Mouse (Mus musculus) hindbrain, embryonic 10.5 days (tissue): ENCODE data around the gene Chmp6. TPM values are rescaled to one million over a fixed set of nuclear protein-coding genes. Genes with fewer than 3 reads are reported as not detected.

Experiments used
- DNase-seq: peaks from one replicate; pipeline ENCODE4 v3.0.0-alpha.2; 2017; ENCODE audit warnings: low spot score
- H3K27ac ChIP-seq: fragments of 300-500 bp; sonication (generic); 2 replicates; pipeline ENCODE4 v1.5.1; 2016; ENCODE audit warnings: mild to moderate bottlenecking, moderate library complexity
- H3K27me3 ChIP-seq: fragments of 300-500 bp; sonication (generic); 2 replicates; pipeline ENCODE4 v1.6.1; 2016; ENCODE audit warnings: mild to moderate bottlenecking; ENCODE audit not compliant: poor library complexity, insufficient read depth, severe bottlenecking
- H3K36me3 ChIP-seq: fragments of 300-500 bp; sonication (generic); 2 replicates; pipeline ENCODE4 v1.6.1; 2016; ENCODE audit warnings: mild to moderate bottlenecking, moderate library complexity
- H3K4me1 ChIP-seq: fragments of 300-500 bp; sonication (generic); replicated peaks from 2 replicates; pipeline ENCODE4 v1.6.1; 2016; ENCODE audit warnings: mild to moderate bottlenecking
- H3K4me3 ChIP-seq: fragments of 300-500 bp; sonication (generic); 2 replicates; pipeline ENCODE4 v1.5.1; 2016; ENCODE audit warnings: mild to moderate bottlenecking, moderate library complexity
- H3K9me3 ChIP-seq: fragments of 300-500 bp; sonication (generic); 2 replicates; pipeline ENCODE4 v1.6.1; 2016; ENCODE audit warnings: mild to moderate bottlenecking, moderate library complexity
- WGBS: fragments of 180-500 bp; shearing (Covaris S2); methylation state at CpG from one replicate; pipeline ENCODE4 v1.1.7; 2016; 5-methylcytosine and 5-hydroxymethylcytosine counted together
- polyA plus RNA-seq: library from polyadenylated mRNA; unstranded; fragments of >200 nt; fragmentation: Nextera tagmentation; extraction: Ambion mirVana; gene quantifications from 2 replicates; pipeline ENCODE4 v1.2.1, GENCODE M21; 2016

The Chmp6 gene
- polyA plus RNA-seq, 1 experiment from 2014 or later, result 114 TPM

- H3K4me1 ChIP-seq, result peaks cover 76% of the 10 kb centered on the region
- under 1% methylated on average over 79 of the region's 79 CpGs for WGBS
These were observed 29.6 kb downstream of the Chmp6 start, which contains the start of gene Baiap2 for GRCm38 (mm10) chr11:119942727-119943427. Gene Baiap2, plus strand, starts transcription at chr11:119942763.

DNA sequence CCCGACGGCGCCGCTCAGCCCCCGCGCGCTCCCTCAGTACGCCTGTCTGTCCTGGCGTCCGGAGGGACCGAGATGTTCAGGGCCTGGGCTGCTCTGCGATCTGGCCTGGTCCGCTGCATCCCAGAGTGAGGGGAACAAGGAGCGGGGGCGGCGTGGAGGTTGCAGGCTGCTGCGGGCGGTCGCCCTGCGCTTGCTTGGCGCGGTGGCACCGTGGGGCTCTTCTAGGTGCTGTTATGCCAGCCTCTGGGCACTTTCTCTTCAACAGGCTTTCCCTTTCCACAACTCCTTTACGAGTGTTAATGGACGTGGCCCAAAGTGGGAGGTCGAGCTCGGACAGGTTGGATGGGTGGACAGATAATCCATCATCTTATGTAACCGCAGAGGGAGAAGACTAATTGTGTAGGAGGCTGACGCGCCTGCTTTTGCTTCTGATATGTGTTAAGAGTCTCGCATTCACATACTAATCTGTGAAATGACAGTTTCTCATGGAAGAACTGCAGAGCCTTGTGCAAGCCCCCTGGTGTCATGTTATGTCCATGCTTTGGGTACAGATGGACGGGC is 30.3 kb downstream of the Chmp6 start:
- WGBS, result 8% methylated on average over 32 of the region's 32 CpGs
- peak overlapping the region; percentile 84 for H3K4me3 ChIP-seq
- peak overlapping the region; percentile 87 for H3K27ac ChIP-seq
- no peaks in the 10 kb centered on the region for H3K36me3 ChIP-seq
- DNase-seq, result no peak
- no peaks in the 10 kb centered on the region for H3K9me3 ChIP-seq
- H3K27me3 ChIP-seq, result peaks cover 49% of the 10 kb centered on the region
- peaks cover 76% of the 10 kb centered on the region for H3K4me1 ChIP-seq

More at GRCm38 (mm10) chr11:119942727-119943427, 29.6 kb downstream of the Chmp6 start, which contains the start of gene Baiap2:
- Histone ChIP-seq H3K4me3 (peak within 1 kb of the TSS; percentile 84), H3K36me3 (no peaks in the 10 kb centered on the region), H3K27me3 (peaks cover 56% of the 10 kb centered on the region), H3K27ac (peak within 1 kb of the TSS; percentile 87), H3K9me3 (no peaks in the 10 kb centered on the region)
- peak; percentile 99 for DNase-seq

DNA sequence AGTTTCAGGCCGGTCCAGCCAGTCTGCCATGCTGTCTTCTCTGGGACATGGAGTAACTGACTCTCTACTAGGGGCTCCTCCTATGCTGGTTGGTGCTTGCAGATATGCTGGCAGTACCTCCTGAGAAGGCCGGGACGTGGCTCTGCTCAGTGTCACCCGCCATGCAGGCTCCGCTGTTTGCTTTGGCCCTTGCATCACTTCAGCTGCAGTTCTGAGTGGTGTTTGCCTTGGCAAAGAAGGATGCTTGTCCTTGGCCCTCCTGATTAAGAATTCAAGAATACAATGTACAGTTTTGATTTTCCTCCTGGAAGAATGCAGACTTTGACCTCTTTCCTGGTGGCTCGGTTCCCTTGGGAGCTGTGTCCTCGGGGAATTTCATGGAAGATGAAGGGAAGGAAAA is 32.1 kb downstream of the Chmp6 start:
- 91% methylated on average over 7 of the region's 7 CpGs for WGBS
- H3K4me1 ChIP-seq, result peaks cover 59% of the 10 kb centered on the region
- DNase-seq, result no peak
- H3K36me3 ChIP-seq, result no peaks in the 10 kb centered on the region
- no peak overlapping the region for H3K4me3 ChIP-seq
- no peaks in the 10 kb centered on the region for H3K9me3 ChIP-seq
- no peak overlapping the region for H3K27ac ChIP-seq
- peaks cover 32% of the 10 kb centered on the region for H3K27me3 ChIP-seq

DNA sequence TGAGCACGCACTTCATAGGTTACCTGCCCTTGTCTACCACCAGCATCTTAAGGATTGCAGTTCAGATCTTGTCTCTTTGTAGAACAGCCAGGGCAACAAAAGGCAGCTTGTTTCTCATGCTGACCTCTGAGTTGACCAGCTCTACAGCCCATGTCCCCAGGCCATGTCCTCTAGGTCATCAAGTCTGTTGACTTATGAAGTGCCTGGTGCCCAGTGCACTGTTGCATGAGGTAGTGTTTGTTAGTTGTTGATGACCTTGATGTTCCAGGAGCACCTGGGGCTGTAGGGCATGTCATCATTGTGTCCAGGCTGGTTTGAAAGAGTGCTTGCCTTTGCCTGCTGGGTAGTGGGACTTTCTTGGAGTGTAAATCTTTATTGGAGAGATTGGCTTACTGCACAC is 34.2 kb downstream of the Chmp6 start:
- peaks cover 39% of the 10 kb centered on the region for H3K4me1 ChIP-seq
- no peaks in the 10 kb centered on the region for H3K9me3 ChIP-seq
- H3K27me3 ChIP-seq, result peaks cover 17% of the 10 kb centered on the region; the same call in 1 of the 2 replicates

GRCm38 (mm10) chr11:119947897-119948296 is 34.7 kb downstream of the Chmp6 start:
- WGBS, result 58% methylated on average over 2 of the region's 2 CpGs
- no peak overlapping the region for H3K27ac ChIP-seq
- H3K36me3 ChIP-seq, result no peaks in the 10 kb centered on the region
- no peak for DNase-seq
- H3K27me3 ChIP-seq, result peaks cover 17% of the 10 kb centered on the region; the same call in 1 of the 2 replicates
- H3K9me3 ChIP-seq, result no peaks in the 10 kb centered on the region
- no peak overlapping the region for H3K4me3 ChIP-seq
- peaks cover 39% of the 10 kb centered on the region for H3K4me1 ChIP-seq

More for the DNA sequence above, 34.2 kb downstream of the Chmp6 start:
- no peak overlapping the region for H3K4me3 ChIP-seq
- no peaks in the 10 kb centered on the region for H3K36me3 ChIP-seq
- no peak overlapping the region for H3K27ac ChIP-seq
- WGBS, result 86% methylated on average over 1 of the region's 1 CpGs
- DNase-seq, result no peak

- H3K4me1 ChIP-seq, result peaks cover 39% of the 10 kb centered on the region
- no peak for DNase-seq
- H3K36me3 ChIP-seq, result no peaks in the 10 kb centered on the region
- H3K27me3 ChIP-seq, result peaks cover 17% of the 10 kb centered on the region; the same call in 1 of the 2 replicates
- H3K4me3 ChIP-seq, result no peak overlapping the region
- 76% methylated on average over 4 of the region's 4 CpGs for WGBS
- no peaks in the 10 kb centered on the region for H3K9me3 ChIP-seq
- no peak overlapping the region for H3K27ac ChIP-seq
These were observed 35.1 kb downstream of the Chmp6 start for GRCm38 (mm10) chr11:119948305-119948704.

GRCm38 (mm10) chr11:119948803-119949202 is 35.6 kb downstream of the Chmp6 start:
- H3K27ac ChIP-seq, result no peak overlapping the region
- WGBS, result 88% methylated on average over 2 of the region's 2 CpGs
- peaks cover 38% of the 10 kb centered on the region for H3K4me1 ChIP-seq
- H3K4me3 ChIP-seq, result no peak overlapping the region
- no peak for DNase-seq
- no peaks in the 10 kb centered on the region for H3K36me3 ChIP-seq
- no peaks in the 10 kb centered on the region for H3K9me3 ChIP-seq
- peaks cover 14% of the 10 kb centered on the region; the same call in 1 of the 2 replicates for H3K27me3 ChIP-seq

DNA sequence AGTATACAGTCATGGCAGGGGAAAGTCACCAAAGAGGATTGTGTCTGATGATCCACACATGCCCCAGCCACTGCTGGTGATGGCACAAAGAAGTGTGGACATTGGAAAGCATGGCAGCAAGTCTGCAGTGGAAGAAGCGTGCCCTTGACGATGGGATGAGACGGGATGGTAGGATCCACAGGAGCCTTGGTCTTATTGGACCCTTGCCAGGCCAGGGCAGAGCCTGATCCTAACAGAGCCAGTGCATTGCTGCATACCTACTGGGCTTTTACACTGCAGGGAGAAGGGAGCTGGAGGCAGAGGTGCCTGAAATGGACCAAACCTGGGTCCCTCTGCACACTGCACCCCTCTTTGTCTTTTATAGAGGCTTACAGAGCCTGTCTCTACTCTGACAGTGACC is 37.3 kb downstream of the Chmp6 start:
- DNase-seq, result no peak
- H3K9me3 ChIP-seq, result no peaks in the 10 kb centered on the region
- no peak overlapping the region for H3K27ac ChIP-seq
- WGBS, result 96% methylated on average over 3 of the region's 3 CpGs
- H3K4me1 ChIP-seq, result peaks cover 29% of the 10 kb centered on the region
- no peaks in the 10 kb centered on the region for H3K36me3 ChIP-seq
- no peak overlapping the region for H3K4me3 ChIP-seq
- H3K27me3 ChIP-seq, result no peaks in the 10 kb centered on the region

- DNase-seq, result no peak
- WGBS, result 84% methylated on average over 6 of the region's 6 CpGs
These were observed 38.1 kb downstream of the Chmp6 start for GRCm38 (mm10) chr11:119951326-119951725.

GRCm38 (mm10) chr11:119952429-119953224 is 39.4 kb downstream of the Chmp6 start:
- Histone ChIP-seq H3K27ac (no peak overlapping the region), H3K4me3 (no peak overlapping the region), H3K27me3 (no peaks in the 10 kb centered on the region), H3K9me3 (no peaks in the 10 kb centered on the region), H3K36me3 (no peaks in the 10 kb centered on the region), H3K4me1 (peaks cover 37% of the 10 kb centered on the region)
- 71% methylated on average over 5 of the region's 5 CpGs for WGBS
- DNase-seq, result no peak

More at GRCm38 (mm10) chr11:119951326-119951725, 38.1 kb downstream of the Chmp6 start:
- Histone ChIP-seq H3K4me1 (peaks cover 33% of the 10 kb centered on the region), H3K36me3 (no peaks in the 10 kb centered on the region), H3K27me3 (no peaks in the 10 kb centered on the region), H3K27ac (no peak overlapping the region), H3K4me3 (no peak overlapping the region), H3K9me3 (no peaks in the 10 kb centered on the region)

DNA sequence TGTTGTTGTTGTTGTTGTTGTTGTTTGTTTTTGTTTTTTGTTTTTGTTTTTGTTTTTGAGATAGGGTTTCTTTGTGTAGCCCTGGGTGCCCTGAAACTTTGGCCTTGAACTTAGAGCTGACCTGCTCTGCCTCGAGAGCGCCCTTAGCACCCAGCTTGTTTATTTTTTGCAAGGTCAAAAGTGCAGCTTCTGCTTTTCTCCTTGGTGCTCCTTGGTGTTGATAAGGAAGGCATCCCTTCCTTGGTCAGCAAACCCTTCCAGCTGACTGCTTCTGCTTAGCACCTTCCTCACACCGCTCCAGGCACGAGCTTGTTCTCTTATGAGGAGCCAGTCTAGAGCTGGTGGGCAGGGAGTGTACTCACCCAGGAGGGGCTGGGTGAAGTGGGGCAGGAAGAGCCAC is 41.0 kb downstream of the Chmp6 start:
- no peak overlapping the region for H3K4me3 ChIP-seq
- peaks cover 28% of the 10 kb centered on the region for H3K4me1 ChIP-seq
- H3K27ac ChIP-seq, result no peak overlapping the region
- no peaks in the 10 kb centered on the region for H3K27me3 ChIP-seq
- 74% methylated on average over 4 of the region's 4 CpGs for WGBS
- DNase-seq, result no peak
- H3K36me3 ChIP-seq, result no peaks in the 10 kb centered on the region
- H3K9me3 ChIP-seq, result no peaks in the 10 kb centered on the region

- H3K9me3 ChIP-seq, result no peaks in the 10 kb centered on the region
- 80% methylated on average over 2 of the region's 2 CpGs for WGBS
- 0 out of 2 replicates have a peak overlapping the region, but pooled peaks have one; percentile 25 for H3K27ac ChIP-seq
- H3K27me3 ChIP-seq, result no peaks in the 10 kb centered on the region
- H3K4me1 ChIP-seq, result peaks cover 28% of the 10 kb centered on the region
- H3K4me3 ChIP-seq, result no peak overlapping the region
- H3K36me3 ChIP-seq, result no peaks in the 10 kb centered on the region
- DNase-seq, result no peak
These were observed 41.6 kb downstream of the Chmp6 start for GRCm38 (mm10) chr11:119954749-119955337.
